Mouse (Mus musculus) ES-E14 (cell line): ENCODE measurements around the gene Myt1l.

ENCODE experiments used
- CHD2 ChIP-seq: IDR thresholded peaks from 2 replicates; pipeline ENCODE4 v1.6.1; 2014; ENCODE audit warnings: mild to moderate bottlenecking, low read depth, low read length, inconsistent platforms
- MAFK ChIP-seq: IDR thresholded peaks from 2 replicates; pipeline ENCODE4 v1.6.1; 2014; ENCODE audit warnings: mild to moderate bottlenecking, low read depth, low read length, inconsistent platforms; ENCODE audit not compliant: insufficient read depth
- ZC3H11A ChIP-seq: IDR thresholded peaks from 2 replicates; pipeline ENCODE4 v1.6.1; 2012; ENCODE audit warnings: low read depth, mild to moderate bottlenecking, inconsistent platforms, low read length, borderline replicate concordance

DNA sequence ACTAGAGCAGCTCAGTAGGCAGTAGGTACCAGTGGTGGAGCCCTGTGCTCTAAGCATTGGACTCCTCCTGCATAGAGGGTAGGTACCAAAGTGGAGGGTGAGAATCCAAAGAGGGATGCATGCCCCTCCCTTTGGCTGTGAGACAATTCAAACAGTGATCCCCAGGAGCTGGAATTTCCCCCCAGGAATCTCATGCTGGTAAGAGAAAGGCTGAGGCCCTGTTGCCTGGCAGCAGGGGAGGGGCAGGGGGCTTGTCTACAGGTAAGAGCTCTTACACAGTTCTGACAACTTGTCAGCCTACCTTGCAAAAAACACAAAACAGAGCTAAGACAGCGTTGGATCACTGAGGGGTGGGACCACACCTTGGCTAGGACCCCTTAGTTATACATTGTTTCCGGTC is 405.3 kb downstream of the Myt1l start:
- TF ChIP-seq ZC3H11A, result no peak
- no peak for TF ChIP-seq MAFK
- no peak for TF ChIP-seq CHD2
